Mouse (Mus musculus): ENCODE results near the gene Ly75. TPM values are rescaled to one million over a fixed set of nuclear protein-coding genes. Genes with fewer than 3 reads are reported as not detected.

Ly75 gene
- polyA plus RNA-seq, 1 experiment from 2014 or later = 2.6 TPM

GRCm38 (mm10) chr2:60384083-60384762, 1.1 kb upstream of the Ly75 start:
- no peak overlapping the region for H3K4me2 ChIP-seq (ENCODE audit: low read depth)
- no peaks in the 10 kb centered on the region for H3K27me3 ChIP-seq (ENCODE audit: control insufficient read depth, insufficient read depth, low read length)
- 0 out of 2 replicates have a peak, but pooled peaks cover 2% of the 10 kb centered on the region for H3K4me1 ChIP-seq (ENCODE audit: control insufficient read depth, insufficient read depth, low read length)
- 43% methylated on average over 7 of the region's 7 CpGs for WGBS
- no peak overlapping the region for H3K9ac ChIP-seq (ENCODE audit: low read length)
- H3K27ac ChIP-seq (ENCODE audit: low read depth, low read length) = no peak overlapping the region
- H3K36me3 ChIP-seq (ENCODE audit: control insufficient read depth, insufficient read depth, low read length) = no peaks in the 10 kb centered on the region
- no peaks in the 10 kb centered on the region for H3K9me3 ChIP-seq (ENCODE audit: control insufficient read depth, low read length)
- no peak overlapping the region for H3K4me3 ChIP-seq (ENCODE audit: low read depth, low read length)
- DNase-seq (ENCODE audit: low spot score) (no peak), ATAC-seq (ENCODE audit: insufficient read depth, low FRiP score, low TSS enrichment) (no peak)

GRCm38 (mm10) chr2:60382346-60382745, 757 bp downstream of the Ly75 start:
- DNase-seq (ENCODE audit: low spot score) (no peak), ATAC-seq (ENCODE audit: insufficient read depth, low FRiP score, low TSS enrichment) (no peak)
- Histone ChIP-seq H3K4me2 (ENCODE audit: low read depth) (peak overlapping the region; percentile 83), H3K4me1 (ENCODE audit: control insufficient read depth, insufficient read depth, low read length) (0 out of 2 replicates have a peak, but pooled peaks cover 2% of the 10 kb centered on the region), H3K9ac (ENCODE audit: low read length) (no peak overlapping the region; the same call in 1 of the 2 replicates), H3K4me3 (ENCODE audit: low read depth, low read length) (peak overlapping the region; percentile 47; the same call in 1 of the 2 replicates), H3K9me3 (ENCODE audit: control insufficient read depth, low read length) (no peaks in the 10 kb centered on the region), H3K27me3 (ENCODE audit: control insufficient read depth, insufficient read depth, low read length) (no peaks in the 10 kb centered on the region), H3K36me3 (ENCODE audit: control insufficient read depth, insufficient read depth, low read length) (no peaks in the 10 kb centered on the region), H3K27ac (ENCODE audit: low read depth, low read length) (no peak overlapping the region)
- 64% methylated on average over 3 of the region's 3 CpGs for WGBS

- Histone ChIP-seq H3K9me3 (ENCODE audit: control insufficient read depth, low read length) (no peaks in the 10 kb centered on the region), H3K9ac (ENCODE audit: low read length) (no peak overlapping the region), H3K4me1 (ENCODE audit: control insufficient read depth, insufficient read depth, low read length) (no peaks in the 10 kb centered on the region), H3K27ac (ENCODE audit: low read depth, low read length) (no peak overlapping the region), H3K4me2 (ENCODE audit: low read depth) (no peak overlapping the region), H3K27me3 (ENCODE audit: control insufficient read depth, insufficient read depth, low read length) (no peaks in the 10 kb centered on the region), H3K36me3 (ENCODE audit: control insufficient read depth, insufficient read depth, low read length) (no peaks in the 10 kb centered on the region), H3K4me3 (ENCODE audit: low read depth, low read length) (no peak overlapping the region)
- WGBS = 90% methylated on average over 5 of the region's 5 CpGs
- no peak for DNase-seq (ENCODE audit: low spot score)
- ATAC-seq (ENCODE audit: insufficient read depth, low FRiP score, low TSS enrichment) = no peak
Observed at GRCm38 (mm10) chr2:60377260-60377659, 5.8 kb downstream of the Ly75 start.

GRCm38 (mm10) chr2:60375608-60376107, 7.4 kb downstream of the Ly75 start:
- H3K9me3 ChIP-seq (ENCODE audit: control insufficient read depth, low read length) = no peaks in the 10 kb centered on the region
- no peak overlapping the region for H3K4me3 ChIP-seq (ENCODE audit: low read depth, low read length)
- H3K27me3 ChIP-seq (ENCODE audit: control insufficient read depth, insufficient read depth, low read length) = no peaks in the 10 kb centered on the region
- no peaks in the 10 kb centered on the region for H3K4me1 ChIP-seq (ENCODE audit: control insufficient read depth, insufficient read depth, low read length)
- no peak overlapping the region for H3K9ac ChIP-seq (ENCODE audit: low read length)
- no peak overlapping the region for H3K27ac ChIP-seq (ENCODE audit: low read depth, low read length)
- H3K4me2 ChIP-seq (ENCODE audit: low read depth) = no peak overlapping the region
- WGBS = 95% methylated on average over 15 of the region's 15 CpGs
- no peak for ATAC-seq (ENCODE audit: insufficient read depth, low FRiP score, low TSS enrichment)
- no peak for DNase-seq (ENCODE audit: low spot score)
- no peaks in the 10 kb centered on the region for H3K36me3 ChIP-seq (ENCODE audit: control insufficient read depth, insufficient read depth, low read length)

GRCm38 (mm10) chr2:60375126-60375525, 8.0 kb downstream of the Ly75 start:
- H3K4me2 ChIP-seq (ENCODE audit: low read depth) = no peak overlapping the region
- no peaks in the 10 kb centered on the region for H3K27me3 ChIP-seq (ENCODE audit: control insufficient read depth, insufficient read depth, low read length)
- ATAC-seq (ENCODE audit: insufficient read depth, low FRiP score, low TSS enrichment) (no peak), DNase-seq (ENCODE audit: low spot score) (no peak)
- H3K4me3 ChIP-seq (ENCODE audit: low read depth, low read length) = no peak overlapping the region
- H3K27ac ChIP-seq (ENCODE audit: low read depth, low read length) = no peak overlapping the region
- H3K4me1 ChIP-seq (ENCODE audit: control insufficient read depth, insufficient read depth, low read length) = no peaks in the 10 kb centered on the region
- 95% methylated on average over 8 of the region's 8 CpGs for WGBS
- no peaks in the 10 kb centered on the region for H3K9me3 ChIP-seq (ENCODE audit: control insufficient read depth, low read length)
- H3K9ac ChIP-seq (ENCODE audit: low read length) = no peak overlapping the region
- H3K36me3 ChIP-seq (ENCODE audit: control insufficient read depth, insufficient read depth, low read length) = no peaks in the 10 kb centered on the region

GRCm38 (mm10) chr2:60370188-60370587, 12.9 kb downstream of the Ly75 start:
- Histone ChIP-seq H3K36me3 (ENCODE audit: control insufficient read depth, insufficient read depth, low read length) (no peaks in the 10 kb centered on the region), H3K4me2 (ENCODE audit: low read depth) (no peak overlapping the region), H3K27me3 (ENCODE audit: control insufficient read depth, insufficient read depth, low read length) (no peaks in the 10 kb centered on the region), H3K27ac (ENCODE audit: low read depth, low read length) (no peak overlapping the region), H3K4me1 (ENCODE audit: control insufficient read depth, insufficient read depth, low read length) (no peaks in the 10 kb centered on the region), H3K9me3 (ENCODE audit: control insufficient read depth, low read length) (no peaks in the 10 kb centered on the region), H3K9ac (ENCODE audit: low read length) (no peak overlapping the region), H3K4me3 (ENCODE audit: low read depth, low read length) (no peak overlapping the region)
- ATAC-seq (ENCODE audit: insufficient read depth, low FRiP score, low TSS enrichment) (no peak), DNase-seq (ENCODE audit: low spot score) (no peak)
- 94% methylated on average over 5 of the region's 5 CpGs for WGBS

- no peak overlapping the region for H3K9ac ChIP-seq (ENCODE audit: low read length)
Observed at GRCm38 (mm10) chr2:60369454-60369853, 13.6 kb downstream of the Ly75 start.

GRCm38 (mm10) chr2:60367871-60368270, 15.2 kb downstream of the Ly75 start:
- 89% methylated on average over 7 of the region's 7 CpGs for WGBS
- no peaks in the 10 kb centered on the region for H3K27me3 ChIP-seq (ENCODE audit: control insufficient read depth, insufficient read depth, low read length)
- no peaks in the 10 kb centered on the region for H3K9me3 ChIP-seq (ENCODE audit: control insufficient read depth, low read length)
- H3K27ac ChIP-seq (ENCODE audit: low read depth, low read length) = no peak overlapping the region
- no peak overlapping the region for H3K9ac ChIP-seq (ENCODE audit: low read length)
- ATAC-seq (ENCODE audit: insufficient read depth, low FRiP score, low TSS enrichment) = no peak
- H3K4me1 ChIP-seq (ENCODE audit: control insufficient read depth, insufficient read depth, low read length) = no peaks in the 10 kb centered on the region
- no peak overlapping the region for H3K4me3 ChIP-seq (ENCODE audit: low read depth, low read length)
- H3K4me2 ChIP-seq (ENCODE audit: low read depth) = no peak overlapping the region
- no peak for DNase-seq (ENCODE audit: low spot score)
- H3K36me3 ChIP-seq (ENCODE audit: control insufficient read depth, insufficient read depth, low read length) = no peaks in the 10 kb centered on the region

More at GRCm38 (mm10) chr2:60369454-60369853, 13.6 kb downstream of the Ly75 start:
- ATAC-seq (ENCODE audit: insufficient read depth, low FRiP score, low TSS enrichment) = no peak
- no peak for DNase-seq (ENCODE audit: low spot score)
- H3K4me2 ChIP-seq (ENCODE audit: low read depth) = no peak overlapping the region
- H3K27ac ChIP-seq (ENCODE audit: low read depth, low read length) = no peak overlapping the region
- H3K4me1 ChIP-seq (ENCODE audit: control insufficient read depth, insufficient read depth, low read length) = no peaks in the 10 kb centered on the region
- no peaks in the 10 kb centered on the region for H3K27me3 ChIP-seq (ENCODE audit: control insufficient read depth, insufficient read depth, low read length)
- H3K9me3 ChIP-seq (ENCODE audit: control insufficient read depth, low read length) = no peaks in the 10 kb centered on the region
- no peak overlapping the region for H3K4me3 ChIP-seq (ENCODE audit: low read depth, low read length)
- no peaks in the 10 kb centered on the region for H3K36me3 ChIP-seq (ENCODE audit: control insufficient read depth, insufficient read depth, low read length)
- 92% methylated on average over 4 of the region's 4 CpGs for WGBS

GRCm38 (mm10) chr2:60367204-60367603, 15.9 kb downstream of the Ly75 start:
- no peaks in the 10 kb centered on the region for H3K9me3 ChIP-seq (ENCODE audit: control insufficient read depth, low read length)
- no peak for DNase-seq (ENCODE audit: low spot score)
- H3K27me3 ChIP-seq (ENCODE audit: control insufficient read depth, insufficient read depth, low read length) = no peaks in the 10 kb centered on the region
- no peak overlapping the region for H3K4me3 ChIP-seq (ENCODE audit: low read depth, low read length)
- H3K4me1 ChIP-seq (ENCODE audit: control insufficient read depth, insufficient read depth, low read length) = no peaks in the 10 kb centered on the region
- H3K4me2 ChIP-seq (ENCODE audit: low read depth) = no peak overlapping the region
- WGBS = 92% methylated on average over 2 of the region's 2 CpGs
- H3K9ac ChIP-seq (ENCODE audit: low read length) = no peak overlapping the region
- ATAC-seq (ENCODE audit: insufficient read depth, low FRiP score, low TSS enrichment) = no peak
- H3K27ac ChIP-seq (ENCODE audit: low read depth, low read length) = no peak overlapping the region
- no peaks in the 10 kb centered on the region for H3K36me3 ChIP-seq (ENCODE audit: control insufficient read depth, insufficient read depth, low read length)
